Mouse (Mus musculus): Measurements from ENCODE around the gene Rab7b.

- no peak for TF ChIP-seq EP300 (IDR thresholded peaks at IDR 0.05; ENCODE audit: low read depth)
- peak; percentile 12; the same call in 1 of the 2 replicates for TF ChIP-seq CTCF (IDR thresholded peaks at IDR 0.05; ENCODE audit: low read depth)
These were observed 26.2 kb downstream of the Rab7b start for GRCm38 (mm10) chr1:131714388-131715337.

Measured in heart, postnatal 0 days (tissue).